Mouse (Mus musculus) G1E (cell line): ENCODE data around the gene Folr1. TPM values are rescaled to one million over a fixed set of nuclear protein-coding genes. Genes with fewer than 3 reads are reported as not detected.

Source experiments
- ATAC-seq: 2 replicates; pipeline ENCODE4 v1.8.0; 2016; ENCODE audit warnings: mild to moderate bottlenecking; ENCODE audit not compliant: insufficient number of reproducible peaks, poor library complexity, low FRiP score, severe bottlenecking; ENCODE audit errors: extremely low read depth
- DNase-seq: peaks from one replicate; pipeline ENCODE4 v3.0.0; 2012; ENCODE audit warnings: low spot score
- H3K27me3 ChIP-seq: 2 replicates; pipeline ENCODE4 v1.6.1; 2012; ENCODE audit warnings: mild to moderate bottlenecking, low read length, inconsistent platforms; ENCODE audit not compliant: insufficient read depth
- H3K36me3 ChIP-seq: replicated peaks from 2 replicates; pipeline ENCODE3; 2012; ENCODE audit warnings: mild to moderate bottlenecking, inconsistent platforms
- H3K4me1 ChIP-seq: 2 replicates; pipeline ENCODE4 v1.6.1; 2012; ENCODE audit warnings: low read depth, low read length, inconsistent platforms, mixed read lengths; ENCODE audit not compliant: insufficient read depth
- H3K4me3 ChIP-seq: 2 replicates; pipeline ENCODE4 v1.5.1; 2012; ENCODE audit warnings: low read depth, mild to moderate bottlenecking, inconsistent platforms, low read length, moderate library complexity, mixed read lengths
- H3K9me3 ChIP-seq: replicated peaks from 2 replicates; pipeline ENCODE4 v1.6.1; 2012; ENCODE audit warnings: inconsistent platforms
- CTCF ChIP-seq: IDR thresholded peaks from 2 replicates; pipeline ENCODE4 v1.5.1; 2012; ENCODE audit warnings: low read depth, low read length, inconsistent platforms, mixed read lengths
- GATA1 ChIP-seq: IDR thresholded peaks from 2 replicates; pipeline ENCODE4 v1.6.1; 2012; ENCODE audit warnings: borderline replicate concordance, low read length, inconsistent platforms, mixed read lengths
- GATA2 ChIP-seq: IDR thresholded peaks from 2 replicates; pipeline ENCODE4 v1.6.1; 2012; ENCODE audit warnings: low read depth, low read length, inconsistent platforms, borderline replicate concordance
- POLR2AphosphoS5 ChIP-seq: IDR thresholded peaks from 2 replicates; pipeline ENCODE4 v1.6.1; 2012; ENCODE audit warnings: low read depth, low read length, inconsistent platforms; ENCODE audit not compliant: insufficient replicate concordance
- TAL1 ChIP-seq: conservative IDR thresholded peaks from 2 replicates; pipeline ENCODE4 v1.6.1; 2012; ENCODE audit warnings: low read depth, low read length, inconsistent platforms, mixed read lengths
- polyA plus RNA-seq: library from polyadenylated mRNA; stranded (reverse); fragments of >175 nt; gene quantifications from 2 replicates; pipeline ENCODE4 v1.2.3, GENCODE M21; 2012
- total RNA-seq, 2 experiments: library from RNA; stranded (forward) in 1 of 2; stranded (reverse) in 1 of 2; fragments of 200-1000 nt in 1 of 2; fragments of >200 nt in 1 of 2; fragmentation: Nextera tagmentation in 1 of 2; gene quantifications; 2 replicates each; pipeline ENCODE4 v1.2.3; 2014 to 2017

Gene Folr1
- total and polyA plus RNA-seq, 3 experiments: 0.22 TPM; not detected in 2

- no peak for DNase-seq
- no peak overlapping the region for H3K4me3 ChIP-seq
- TF ChIP-seq POLR2AphosphoS5 (no peak), GATA2 (no peak), CTCF (no peak), GATA1 (no peak), TAL1 (no peak)
- no peaks in the 10 kb centered on the region for H3K36me3 ChIP-seq
- H3K9me3 ChIP-seq: no peaks in the 10 kb centered on the region
- H3K27me3 ChIP-seq: peaks cover 20% of the 10 kb centered on the region
- H3K4me1 ChIP-seq: peaks cover 4% of the 10 kb centered on the region; the same call in 1 of the 2 replicates
- ATAC-seq: no peak
These were observed 9.6 kb downstream of the Folr1 start for GRCm38 (mm10) chr7:101860978-101861377.

DNA sequence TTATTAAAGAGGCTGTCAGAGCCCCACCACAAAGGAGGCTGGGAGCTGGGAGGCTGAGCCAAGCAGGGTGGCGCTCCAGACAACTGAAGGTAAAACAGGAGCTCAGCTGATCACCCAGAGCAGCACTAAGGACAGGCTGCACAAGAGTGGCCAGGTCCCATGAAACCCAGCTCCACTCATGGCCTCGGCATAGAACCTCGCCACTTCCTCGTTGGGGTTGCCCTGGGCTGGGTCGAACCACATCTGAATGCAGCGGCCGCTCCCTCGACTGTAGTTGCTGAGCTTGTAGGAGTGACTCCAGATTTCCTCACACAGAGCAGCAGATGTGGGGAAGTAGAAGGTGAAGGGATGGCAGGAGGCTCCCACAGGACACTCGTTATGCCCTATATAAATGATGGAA lies 12.2 kb downstream of the Folr1 start:
- H3K36me3 ChIP-seq: no peaks in the 10 kb centered on the region
- no peak for ATAC-seq
- no peaks in the 10 kb centered on the region for H3K9me3 ChIP-seq
- TF ChIP-seq POLR2AphosphoS5: no peak
- TF ChIP-seq CTCF: no peak
- no peak for TF ChIP-seq GATA1
- no peak for TF ChIP-seq GATA2
- TF ChIP-seq TAL1: no peak
- H3K27me3 ChIP-seq: peaks cover 20% of the 10 kb centered on the region
- no peak for DNase-seq
- H3K4me1 ChIP-seq: no peaks in the 10 kb centered on the region
- H3K4me3 ChIP-seq: no peak overlapping the region

GRCm38 (mm10) chr7:101857094-101857493 lies 13.5 kb downstream of the Folr1 start, which contains the start of gene Folr2:
TSS of gene Folr2 (minus strand) at chr7:101857194.
- Histone ChIP-seq H3K4me3 (no peak within 1 kb of the TSS), H3K4me1 (no peaks in the 10 kb centered on the region), H3K9me3 (no peaks in the 10 kb centered on the region), H3K36me3 (no peaks in the 10 kb centered on the region), H3K27me3 (peaks cover 22% of the 10 kb centered on the region)
- ATAC-seq (no peak), DNase-seq (no peak)
- no peak for TF ChIP-seq CTCF
- TF ChIP-seq POLR2AphosphoS5: no peak
- no peak for TF ChIP-seq GATA2
- TF ChIP-seq TAL1: no peak
- TF ChIP-seq GATA1: no peak

- ATAC-seq (no peak), DNase-seq (no peak)
- no peaks in the 10 kb centered on the region for H3K36me3 ChIP-seq
- TF ChIP-seq GATA1: no peak
- no peak for TF ChIP-seq POLR2AphosphoS5
- no peak for TF ChIP-seq CTCF
- no peak for TF ChIP-seq GATA2
- no peak for TF ChIP-seq TAL1
- H3K27me3 ChIP-seq: peaks cover 18% of the 10 kb centered on the region
- no peaks in the 10 kb centered on the region for H3K9me3 ChIP-seq
- no peaks in the 10 kb centered on the region for H3K4me1 ChIP-seq
- H3K4me3 ChIP-seq: no peak overlapping the region
These were observed 16.8 kb downstream of the Folr1 start for GRCm38 (mm10) chr7:101853816-101854215.

DNA sequence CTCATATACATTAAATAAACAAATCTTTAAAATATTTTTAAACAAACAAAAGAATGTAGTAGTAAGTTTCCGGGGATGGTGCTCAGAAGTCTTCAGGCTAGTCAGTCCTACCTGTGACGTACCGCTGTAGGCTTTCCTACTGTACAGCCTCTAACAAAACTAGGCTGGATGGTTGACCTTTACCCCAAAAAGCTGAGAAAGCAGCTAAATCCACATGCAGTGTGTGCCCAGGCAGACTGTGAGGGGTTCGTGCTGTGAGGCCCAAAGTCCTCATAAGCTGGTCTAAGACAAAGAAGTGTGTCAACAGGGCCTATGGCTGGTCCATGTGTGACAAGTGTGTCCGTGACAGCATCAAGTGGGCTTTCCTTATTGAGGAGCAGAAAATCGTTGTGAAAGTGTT lies 17.7 kb downstream of the Folr1 start:
- no peak for DNase-seq
- Histone ChIP-seq H3K9me3 (no peaks in the 10 kb centered on the region), H3K27me3 (peaks cover 15% of the 10 kb centered on the region), H3K4me1 (no peaks in the 10 kb centered on the region), H3K36me3 (no peaks in the 10 kb centered on the region), H3K4me3 (no peak overlapping the region)
- no peak for ATAC-seq
- TF ChIP-seq POLR2AphosphoS5 (no peak), CTCF (no peak), GATA1 (no peak), GATA2 (no peak), TAL1 (no peak)

GRCm38 (mm10) chr7:101851689-101852088 lies 18.9 kb downstream of the Folr1 start:
- no peak for TF ChIP-seq CTCF
- no peak for TF ChIP-seq POLR2AphosphoS5
- TF ChIP-seq GATA2: no peak
- TF ChIP-seq TAL1: no peak
- no peak for TF ChIP-seq GATA1
- Histone ChIP-seq H3K27me3 (peaks cover 11% of the 10 kb centered on the region), H3K36me3 (no peaks in the 10 kb centered on the region), H3K4me3 (no peak overlapping the region), H3K4me1 (no peaks in the 10 kb centered on the region), H3K9me3 (no peaks in the 10 kb centered on the region)
- ATAC-seq (no peak), DNase-seq (no peak)

DNA sequence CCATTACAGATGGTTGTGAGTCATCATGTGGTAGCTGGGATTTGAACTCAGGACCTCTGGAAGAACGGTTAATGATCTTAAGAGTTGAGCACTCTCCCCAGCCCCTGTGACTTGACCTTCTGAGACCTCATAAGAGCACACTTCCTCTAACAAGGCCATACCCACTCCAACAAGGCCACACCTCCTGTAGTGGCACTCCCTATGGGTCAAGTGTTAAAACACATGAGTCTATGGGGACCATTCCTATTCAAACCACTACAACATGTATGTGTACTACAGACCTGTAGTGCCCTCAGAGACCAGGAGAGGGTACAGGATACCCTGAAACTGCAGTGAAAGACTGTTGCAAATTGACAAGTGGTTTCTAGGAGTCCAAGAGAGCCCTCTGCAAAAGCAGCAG lies 22.7 kb downstream of the Folr1 start:
- H3K4me3 ChIP-seq: no peak overlapping the region
- no peaks in the 10 kb centered on the region for H3K9me3 ChIP-seq
- peaks cover 3% of the 10 kb centered on the region for H3K4me1 ChIP-seq
- DNase-seq: no peak
- no peaks in the 10 kb centered on the region for H3K36me3 ChIP-seq
- TF ChIP-seq GATA2 (no peak), CTCF (no peak), GATA1 (no peak), TAL1 (no peak), POLR2AphosphoS5 (no peak)
- no peak for ATAC-seq
- H3K27me3 ChIP-seq: peaks cover 19% of the 10 kb centered on the region
